In genomic region chr8:107187631-107188030, GRCm38 (mm10) we compare ENCODE assay signal across 15 mouse cellular contexts.
"Had no signal": no experiment of that assay in that cellular context is flagged by ENCODE, and none has a peak within 500 bp of the region (broad histone marks: within the 10 kb centered on the region; RNA-seq: fewer than 3 reads in every experiment).

No protein-coding gene starts in this region.

- H3K9ac ChIP-seq: limb, embryonic 13.5 days; liver, embryonic 15.5 days; lung, embryonic 14.5 days; neural tube, embryonic 13.5 days had no signal

- H3K4me2 ChIP-seq: limb, embryonic 13.5 days; liver, embryonic 15.5 days; lung, embryonic 14.5 days; neural tube, embryonic 13.5 days had no signal

- H3K27me3 ChIP-seq: limb, embryonic 13.5 days; liver, embryonic 15.5 days; neural tube, embryonic 13.5 days had no signal

- H3K4me3 ChIP-seq: limb, embryonic 13.5 days; liver, embryonic 15.5 days; midbrain, embryonic 10.5 days; neural tube, embryonic 13.5 days had no signal

- H3K4me1 ChIP-seq: limb, embryonic 13.5 days; liver, embryonic 15.5 days; midbrain, embryonic 10.5 days; neural tube, embryonic 13.5 days had no signal

- ATAC-seq: midbrain, embryonic 16.5 days had no signal

- DNase-seq: kidney, adult 18-20 months; layer of hippocampus, postnatal 36 days; left cerebral cortex, postnatal 4 days; lung, embryonic 14.5 days; lung, postnatal 10 days; lung, postnatal 4 days; right cerebral cortex, postnatal 4 days; spleen, adult 18-20 months; thymus, adult 18-20 months; thymus, postnatal 14 days had no signal

- H3K9me3 ChIP-seq: limb, embryonic 13.5 days; liver, embryonic 15.5 days; midbrain, embryonic 10.5 days; neural tube, embryonic 13.5 days had no signal

- H3K27ac ChIP-seq: limb, embryonic 13.5 days; liver, embryonic 15.5 days; midbrain, embryonic 10.5 days; neural tube, embryonic 13.5 days had no signal
